Mouse (Mus musculus): ENCODE measurements around the gene Pdia5.

- TF ChIP-seq CTCF (IDR thresholded peaks at IDR 0.05; ENCODE audit: low read depth): no peak
- TF ChIP-seq EP300 (IDR thresholded peaks at IDR 0.05; ENCODE audit: low read depth): no peak
Measured at GRCm38 (mm10) chr16:35406706-35407105, 84.0 kb downstream of the Pdia5 start.

All from heart, postnatal 0 days (tissue).